Mouse (Mus musculus): ENCODE data around the gene Zfp560.

GRCm38 (mm10) chr9:20367311-20367710, 17.7 kb downstream of the Zfp560 start:
- TF ChIP-seq SRF (IDR thresholded peaks at IDR 0.05; ENCODE audit: control insufficient read depth, insufficient read length, low read depth) = no peak
- TF ChIP-seq CEBPB (IDR thresholded peaks at IDR 0.05; ENCODE audit: insufficient read depth, poor library complexity, severe bottlenecking) = no peak
- no peak for TF ChIP-seq USF1 (IDR thresholded peaks at IDR 0.05; ENCODE audit: low read depth)
- TF ChIP-seq POLR2A (IDR thresholded peaks at IDR 0.05; ENCODE audit: insufficient read length, low read depth) = no peak
- TF ChIP-seq TCF12 (IDR thresholded peaks at IDR 0.05; ENCODE audit: insufficient read depth, poor library complexity, severe bottlenecking) = no peak
- no peak for TF ChIP-seq MYOD1 (IDR thresholded peaks at IDR 0.05; ENCODE audit: control insufficient read depth in 1 of 3, insufficient read length in 2 of 3, low read depth in 2 of 3)
